Mouse (Mus musculus): ENCODE measurements around the gene Loxl1.

GRCm38 (mm10) chr9:58281597-58281996 lies 31.4 kb downstream of the Loxl1 start:
- TF ChIP-seq CTCF (IDR thresholded peaks at IDR 0.05; ENCODE audit: borderline replicate concordance, insufficient read depth, low read depth, low read length) (peak; percentile 64; the same call in 1 of the 2 replicates), POLR2A (IDR thresholded peaks at IDR 0.05; ENCODE audit: borderline replicate concordance, insufficient read depth, low read length) (no peak)
